Mouse (Mus musculus) gastrocnemius, postnatal 36 days (tissue): ENCODE data around the gene Mpl. TPM values are rescaled to one million over a fixed set of nuclear protein-coding genes. Genes with fewer than 3 reads are reported as not detected.

Source experiments
- total RNA-seq, 2 experiments: library from RNA; stranded (reverse); gene quantifications; 2 replicates each; pipeline ENCODE4 v1.2.3; 2021

Gene Mpl
- total RNA-seq, 2 experiments from 2014 or later, result not detected

Other genes with a start within 250 kb of the Mpl start
- 1 to 10 TPM; 2.7 to 3.0 TPM for gene Ptprf, start 166.1 kb downstream of the Mpl start, total RNA-seq
- 1 to 10 TPM; 5.7 to 6.5 TPM for gene Szt2, start 48.2 kb downstream of the Mpl start, total RNA-seq
- gene Med8, start 48.2 kb downstream of the Mpl start, total RNA-seq, result 10 to 100 TPM; 36.3 to 37.8 TPM
- 1 to 10 TPM; 5.8 to 7.6 TPM for gene Elovl1, start 29.4 kb downstream of the Mpl start, total RNA-seq
- gene Cdc20, start 20.2 kb downstream of the Mpl start, total RNA-seq, result under 1 TPM; 0.69 to 0.97 TPM
- gene Tie1, start 32.5 kb upstream of the Mpl start, total RNA-seq, result 10 to 100 TPM; 15.3 to 16.8 TPM
- not detected for gene 2610528J11Rik, start 69.5 kb upstream of the Mpl start, total RNA-seq
- gene Tmem125, start 86.5 kb upstream of the Mpl start, total RNA-seq, result not detected
- gene Cfap57, start 163.3 kb upstream of the Mpl start, total RNA-seq, result not detected
- gene Ebna1bp2, start 163.3 kb upstream of the Mpl start, total RNA-seq, result 10 to 100 TPM; 21.7 to 28.9 TPM
- gene Olfr62, start 201.4 kb upstream of the Mpl start, total RNA-seq, result not detected
- not detected for gene Olfr1342, start 235.2 kb upstream of the Mpl start, total RNA-seq
- not detected for gene Olfr1341, start 246.0 kb upstream of the Mpl start, total RNA-seq